Mouse (Mus musculus) gonadal fat pad, adult 2 months (tissue): ENCODE measurements around the gene Kcnn3. TPM values are rescaled to one million over a fixed set of nuclear protein-coding genes. Genes with fewer than 3 reads are reported as not detected.

Experiments
- DNase-seq: peaks from one replicate; pipeline ENCODE4 v3.0.0-alpha.2; 2012; ENCODE audit warnings: low read depth
- polyA plus RNA-seq: library from polyadenylated mRNA; depleted of rRNA; stranded (reverse); fragments of >200 nt; gene quantifications from 2 replicates; pipeline ENCODE4 v1.2.3, GENCODE M21; 2012

The Kcnn3 gene
- polyA plus RNA-seq, 1 experiment, result 1.5 TPM

GRCm38 (mm10) chr3:89565371-89565770, 45.4 kb downstream of the Kcnn3 start:
- no peak for DNase-seq

- no peak for DNase-seq
Observed at GRCm38 (mm10) chr3:89569058-89569457, 49.1 kb downstream of the Kcnn3 start.

- DNase-seq, result no peak
Observed at GRCm38 (mm10) chr3:89569707-89570324, 49.9 kb downstream of the Kcnn3 start.

- DNase-seq, result no peak
Observed at GRCm38 (mm10) chr3:89570362-89570761, 50.4 kb downstream of the Kcnn3 start.

GRCm38 (mm10) chr3:89574260-89574659, 54.3 kb downstream of the Kcnn3 start:
- DNase-seq, result no peak

GRCm38 (mm10) chr3:89576381-89576780, 56.4 kb downstream of the Kcnn3 start:
- peak; percentile 72 for DNase-seq

- no peak for DNase-seq
Observed at GRCm38 (mm10) chr3:89577154-89577553, 57.2 kb downstream of the Kcnn3 start.

- DNase-seq, result no peak
Observed at GRCm38 (mm10) chr3:89578083-89578482, 58.1 kb downstream of the Kcnn3 start.

GRCm38 (mm10) chr3:89578803-89579202, 58.8 kb downstream of the Kcnn3 start:
- DNase-seq, result peak; percentile 63

GRCm38 (mm10) chr3:89584254-89584653, 64.3 kb downstream of the Kcnn3 start:
- no peak for DNase-seq

- no peak for DNase-seq
Observed at GRCm38 (mm10) chr3:89588436-89588835, 68.5 kb downstream of the Kcnn3 start.

GRCm38 (mm10) chr3:89589321-89589720, 69.4 kb downstream of the Kcnn3 start:
- no peak for DNase-seq

GRCm38 (mm10) chr3:89590386-89590785, 70.4 kb downstream of the Kcnn3 start:
- DNase-seq, result no peak

- DNase-seq, result no peak
Observed at GRCm38 (mm10) chr3:89591461-89591860, 71.5 kb downstream of the Kcnn3 start.

- DNase-seq, result no peak
Observed at GRCm38 (mm10) chr3:89592809-89593208, 72.8 kb downstream of the Kcnn3 start.

GRCm38 (mm10) chr3:89593524-89593923, 73.6 kb downstream of the Kcnn3 start:
- no peak for DNase-seq

- no peak for DNase-seq
Observed at GRCm38 (mm10) chr3:89598361-89598760, 78.4 kb downstream of the Kcnn3 start.

- no peak for DNase-seq
Observed at GRCm38 (mm10) chr3:89598967-89599366, 79.0 kb downstream of the Kcnn3 start.

- DNase-seq, result no peak
Observed at GRCm38 (mm10) chr3:89601060-89601459, 81.1 kb downstream of the Kcnn3 start.

- DNase-seq, result no peak
Observed at GRCm38 (mm10) chr3:89603300-89603699, 83.3 kb downstream of the Kcnn3 start.

- no peak for DNase-seq
Observed at GRCm38 (mm10) chr3:89605235-89605634, 85.3 kb downstream of the Kcnn3 start.

- DNase-seq, result no peak
Observed at GRCm38 (mm10) chr3:89607327-89607726, 87.4 kb downstream of the Kcnn3 start.

GRCm38 (mm10) chr3:89612048-89612447, 92.1 kb downstream of the Kcnn3 start:
- no peak for DNase-seq
